Mouse (Mus musculus) lung, embryonic 15.5 days (tissue): ENCODE measurements at regions not wholly inside any gene's neighbourhood (a gene's known extent, or its start where the extent isn't known, plus 50 kb on each side); places are given as distances from the start of the nearest gene placed in this dataset.
A peak's percentile ranks its signal among the peaks of the same experiment; 100 is the strongest.

Experiments
- ATAC-seq: fragments of 200-750 bp; cut with Nextera tagmentation; 2 replicates; pipeline ENCODE4 v1.8.0; 2017; ENCODE audit warnings: moderate number of reproducible peaks, borderline replicate concordance; ENCODE audit not compliant: low FRiP score, low TSS enrichment; ENCODE audit errors: extremely low read depth
- H3K27ac ChIP-seq: fragments of 300-500 bp; sonication (generic); 2 replicates; pipeline ENCODE4 v1.5.1; 2015; ENCODE audit warnings: moderate library complexity, mild to moderate bottlenecking, inconsistent platforms
- H3K27me3 ChIP-seq: fragments of 300-500 bp; sonication (generic); 2 replicates; pipeline ENCODE4 v1.6.1; 2015; ENCODE audit warnings: inconsistent platforms
- H3K36me3 ChIP-seq: fragments of 300-500 bp; sonication (generic); 2 replicates; pipeline ENCODE4 v1.6.1; 2015; ENCODE audit warnings: inconsistent platforms
- H3K4me1 ChIP-seq: fragments of 300-500 bp; sonication (generic); 2 replicates; pipeline ENCODE4 v1.6.1; 2015; ENCODE audit warnings: inconsistent platforms
- H3K4me2 ChIP-seq: fragments of 300-500 bp; sonication (generic); 2 replicates; pipeline ENCODE4 v1.6.1; 2015; ENCODE audit warnings: inconsistent platforms, mild to moderate bottlenecking, moderate library complexity
- H3K4me3 ChIP-seq: fragments of 300-500 bp; sonication (generic); 2 replicates; pipeline ENCODE4 v1.5.1; 2015; ENCODE audit warnings: mild to moderate bottlenecking, inconsistent platforms
- H3K9ac ChIP-seq: fragments of 300-500 bp; sonication (generic); 2 replicates; pipeline ENCODE4 v1.6.1; 2015; ENCODE audit warnings: inconsistent platforms
- H3K9me3 ChIP-seq: fragments of 300-500 bp; sonication (generic); 2 replicates; pipeline ENCODE4 v1.6.1; 2016; ENCODE audit warnings: inconsistent platforms
- WGBS: fragments of 180-500 bp; shearing (Covaris S2); methylation state at CpG from one replicate; pipeline ENCODE4 v1.1.7; 2015; 5-methylcytosine and 5-hydroxymethylcytosine counted together

GRCm38 (mm10) chr4:83166867-83167814 lies 115.0 kb upstream of the Frem1 start:
- peak overlapping the region; percentile 74 for H3K27ac ChIP-seq
- peak; percentile 75 for ATAC-seq
- 32% methylated on average over 12 of the region's 12 CpGs for WGBS
- H3K27me3 ChIP-seq: no peaks in the 10 kb centered on the region
- no peak overlapping the region for H3K4me3 ChIP-seq
- H3K9ac ChIP-seq: no peak overlapping the region
- H3K9me3 ChIP-seq: no peaks in the 10 kb centered on the region
- H3K36me3 ChIP-seq: no peaks in the 10 kb centered on the region
- H3K4me2 ChIP-seq: no peak overlapping the region
- H3K4me1 ChIP-seq: peaks cover 21% of the 10 kb centered on the region

DNA sequence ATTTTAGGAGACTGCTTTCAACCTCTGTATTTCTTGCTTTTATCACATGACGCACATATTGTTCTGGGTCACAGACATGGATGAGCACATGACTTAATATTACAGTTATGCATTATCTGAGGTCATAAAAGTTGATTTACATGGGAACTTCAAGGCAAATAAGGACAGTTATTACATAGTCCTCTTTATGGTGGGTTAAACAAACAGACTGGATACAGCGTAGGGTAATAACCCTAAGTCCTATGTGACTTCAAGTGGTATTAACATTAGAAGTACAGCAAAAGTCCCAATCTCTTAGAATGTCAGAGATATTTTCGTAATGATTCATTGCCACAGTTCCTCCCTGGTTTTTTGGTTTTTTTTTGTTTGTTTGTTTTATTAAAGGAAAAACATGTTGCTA lies 94.6 kb upstream of the Frem1 start:
- Histone ChIP-seq H3K27me3 (no peaks in the 10 kb centered on the region), H3K4me3 (no peak overlapping the region), H3K4me1 (peaks cover 12% of the 10 kb centered on the region; the same call in 1 of the 2 replicates), H3K9ac (no peak overlapping the region), H3K36me3 (no peaks in the 10 kb centered on the region), H3K4me2 (no peak overlapping the region), H3K27ac (peak overlapping the region; percentile 87), H3K9me3 (no peaks in the 10 kb centered on the region)
- WGBS: 83% methylated on average over 3 of the region's 3 CpGs
- no peak for ATAC-seq

GRCm38 (mm10) chr4:83145738-83146217 lies 93.6 kb upstream of the Frem1 start:
- ATAC-seq: peak; percentile 93
- 7% methylated on average over 8 of the region's 8 CpGs for WGBS
- H3K27me3 ChIP-seq: no peaks in the 10 kb centered on the region
- no peaks in the 10 kb centered on the region for H3K9me3 ChIP-seq
- peak overlapping the region; percentile 20; the same call in 1 of the 2 replicates for H3K4me2 ChIP-seq
- H3K36me3 ChIP-seq: no peaks in the 10 kb centered on the region
- H3K4me1 ChIP-seq: peaks cover 12% of the 10 kb centered on the region; the same call in 1 of the 2 replicates
- H3K27ac ChIP-seq: peak overlapping the region; percentile 87
- H3K9ac ChIP-seq: no peak overlapping the region
- H3K4me3 ChIP-seq: no peak overlapping the region

DNA sequence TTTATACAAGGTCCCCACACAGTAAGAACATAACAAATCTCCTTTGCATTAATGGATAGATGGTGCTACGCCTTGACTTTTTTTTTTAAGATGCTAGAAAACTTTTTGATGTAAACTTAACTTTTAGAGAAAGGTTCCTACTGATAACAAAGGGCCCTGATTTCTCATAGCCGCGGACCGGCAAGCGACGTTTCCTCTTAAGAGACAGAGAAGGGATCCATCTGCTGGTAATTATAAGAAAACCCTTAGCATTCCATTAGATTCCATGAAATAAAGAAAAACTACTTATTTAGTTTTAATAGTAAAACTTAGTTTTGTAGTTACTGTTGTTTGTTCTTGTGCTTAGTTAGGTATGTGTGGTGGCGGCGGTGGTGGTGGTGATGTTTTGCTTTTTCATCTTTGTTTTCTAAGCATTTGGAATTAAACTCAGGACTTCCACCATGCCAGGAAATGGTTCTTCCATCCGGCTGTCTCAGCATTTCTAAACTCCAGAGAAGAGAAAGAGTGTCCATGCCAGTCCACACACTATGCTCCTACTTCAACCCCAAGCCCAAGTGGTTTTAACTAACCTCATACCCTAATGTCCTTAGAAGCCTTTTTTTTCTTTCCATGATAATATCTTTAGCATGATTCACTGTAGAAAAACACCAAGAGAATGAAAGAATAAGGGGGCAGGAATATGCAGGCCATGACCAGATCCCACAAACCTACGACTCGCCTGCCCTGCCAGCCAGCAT lies 92.8 kb upstream of the Frem1 start:
- no peak for ATAC-seq
- Histone ChIP-seq H3K9me3 (no peaks in the 10 kb centered on the region), H3K27ac (peak overlapping the region; percentile 87), H3K4me2 (peak overlapping the region; percentile 20; the same call in 1 of the 2 replicates), H3K27me3 (no peaks in the 10 kb centered on the region), H3K4me3 (no peak overlapping the region), H3K36me3 (no peaks in the 10 kb centered on the region), H3K4me1 (peaks cover 12% of the 10 kb centered on the region; the same call in 1 of the 2 replicates), H3K9ac (no peak overlapping the region)
- WGBS: 25% methylated on average over 11 of the region's 11 CpGs

- Histone ChIP-seq H3K27me3 (no peaks in the 10 kb centered on the region), H3K27ac (0 out of 2 replicates have a peak overlapping the region, but pooled peaks have one; percentile 12), H3K4me1 (peaks cover 12% of the 10 kb centered on the region; the same call in 1 of the 2 replicates), H3K9ac (no peak overlapping the region), H3K9me3 (no peaks in the 10 kb centered on the region), H3K36me3 (no peaks in the 10 kb centered on the region), H3K4me2 (no peak overlapping the region), H3K4me3 (no peak overlapping the region)
- ATAC-seq: no peak
- 48% methylated on average over 5 of the region's 5 CpGs for WGBS
These were observed 89.6 kb upstream of the Frem1 start for GRCm38 (mm10) chr4:83141736-83142135.

DNA sequence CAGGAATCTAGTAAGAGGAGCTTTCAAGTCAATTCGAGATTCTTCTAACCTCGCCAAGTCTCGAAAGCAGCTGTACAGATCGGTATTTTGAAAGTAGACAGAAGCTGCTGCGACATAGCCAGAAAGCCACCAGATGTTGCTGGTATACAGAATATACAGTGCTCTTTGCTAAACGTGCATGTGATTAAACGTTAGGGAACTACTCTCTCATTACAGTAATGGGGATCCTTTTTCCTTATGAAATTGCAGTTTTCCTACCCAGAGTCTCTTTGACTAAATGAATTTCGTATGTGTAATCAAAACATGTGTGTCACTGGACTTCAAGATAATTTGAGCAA lies 70.5 kb upstream of the Frem1 start:
- Histone ChIP-seq H3K4me2 (no peak overlapping the region), H3K4me3 (no peak overlapping the region), H3K9me3 (no peaks in the 10 kb centered on the region), H3K9ac (no peak overlapping the region), H3K36me3 (no peaks in the 10 kb centered on the region), H3K4me1 (no peaks in the 10 kb centered on the region), H3K27me3 (no peaks in the 10 kb centered on the region), H3K27ac (no peak overlapping the region)
- 65% methylated on average over 8 of the region's 8 CpGs for WGBS
- no peak for ATAC-seq

GRCm38 (mm10) chr4:83122003-83122667 lies 70.0 kb upstream of the Frem1 start:
- no peak overlapping the region for H3K9ac ChIP-seq
- no peak for ATAC-seq
- H3K4me1 ChIP-seq: no peaks in the 10 kb centered on the region
- H3K4me3 ChIP-seq: no peak overlapping the region
- 74% methylated on average over 6 of the region's 6 CpGs for WGBS
- H3K36me3 ChIP-seq: no peaks in the 10 kb centered on the region
- no peaks in the 10 kb centered on the region for H3K27me3 ChIP-seq
- no peaks in the 10 kb centered on the region for H3K9me3 ChIP-seq
- H3K4me2 ChIP-seq: no peak overlapping the region
- H3K27ac ChIP-seq: no peak overlapping the region

DNA sequence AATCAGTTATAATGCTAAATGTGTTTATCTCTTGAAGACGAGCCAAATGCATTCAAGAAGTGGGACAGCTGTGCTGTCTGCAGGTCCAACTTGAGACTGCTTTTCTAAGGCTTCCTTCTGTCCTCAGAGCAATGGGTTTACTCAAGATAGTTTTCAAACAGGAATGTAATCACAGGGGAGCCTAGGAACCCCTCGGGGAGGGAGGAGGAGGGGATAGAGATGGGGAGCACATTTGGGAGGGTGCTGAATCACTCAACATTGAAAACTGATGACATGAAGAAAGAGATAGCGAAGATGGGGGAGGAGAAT lies 56.5 kb upstream of the Frem1 start:
- peak; percentile 78 for ATAC-seq
- no peaks in the 10 kb centered on the region for H3K9me3 ChIP-seq
- WGBS: 48% methylated on average over 3 of the region's 3 CpGs
- H3K4me2 ChIP-seq: no peak overlapping the region
- H3K4me3 ChIP-seq: no peak overlapping the region
- no peaks in the 10 kb centered on the region for H3K27me3 ChIP-seq
- H3K4me1 ChIP-seq: peaks cover 15% of the 10 kb centered on the region
- H3K9ac ChIP-seq: no peak overlapping the region
- no peaks in the 10 kb centered on the region for H3K36me3 ChIP-seq
- H3K27ac ChIP-seq: peak overlapping the region; percentile 64

DNA sequence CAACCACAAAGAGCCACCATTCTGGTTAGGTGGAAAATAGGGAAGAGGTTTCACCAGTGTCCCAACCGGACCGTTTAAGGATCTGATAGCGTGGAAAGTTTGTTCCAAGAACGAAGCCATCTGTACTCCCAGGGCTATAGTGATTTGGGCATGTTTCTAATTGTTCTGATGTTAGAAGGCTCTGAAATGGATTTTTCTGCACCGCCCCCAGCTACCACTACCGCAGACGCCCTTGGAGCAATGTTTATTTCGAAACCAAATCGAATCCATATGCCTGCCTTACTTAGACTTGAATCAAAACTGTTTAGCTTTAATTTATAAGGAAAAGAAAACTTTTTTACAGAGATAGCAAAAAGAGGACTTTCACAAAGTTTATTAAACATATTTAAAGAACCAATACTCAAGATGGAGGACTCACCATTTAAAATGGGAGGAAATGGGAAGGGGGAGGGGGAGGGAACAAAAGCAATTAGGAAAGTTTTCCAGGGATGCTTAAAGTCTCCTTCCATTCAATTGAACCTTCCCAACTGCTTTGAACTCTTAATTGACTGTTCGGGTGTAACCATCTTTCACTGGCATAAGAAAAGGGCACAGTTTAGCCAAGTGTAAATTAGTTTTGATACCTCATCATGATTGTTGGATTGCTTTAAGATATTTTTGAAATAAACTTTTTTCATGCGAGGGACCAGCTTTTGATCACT lies 56.0 kb upstream of the Frem1 start:
- Histone ChIP-seq H3K4me3 (no peak overlapping the region), H3K4me2 (no peak overlapping the region), H3K9me3 (no peaks in the 10 kb centered on the region), H3K4me1 (peaks cover 15% of the 10 kb centered on the region), H3K27me3 (no peaks in the 10 kb centered on the region), H3K36me3 (no peaks in the 10 kb centered on the region), H3K27ac (peak overlapping the region; percentile 72), H3K9ac (no peak overlapping the region)
- peak; percentile 74 for ATAC-seq
- 55% methylated on average over 11 of the region's 11 CpGs for WGBS

DNA sequence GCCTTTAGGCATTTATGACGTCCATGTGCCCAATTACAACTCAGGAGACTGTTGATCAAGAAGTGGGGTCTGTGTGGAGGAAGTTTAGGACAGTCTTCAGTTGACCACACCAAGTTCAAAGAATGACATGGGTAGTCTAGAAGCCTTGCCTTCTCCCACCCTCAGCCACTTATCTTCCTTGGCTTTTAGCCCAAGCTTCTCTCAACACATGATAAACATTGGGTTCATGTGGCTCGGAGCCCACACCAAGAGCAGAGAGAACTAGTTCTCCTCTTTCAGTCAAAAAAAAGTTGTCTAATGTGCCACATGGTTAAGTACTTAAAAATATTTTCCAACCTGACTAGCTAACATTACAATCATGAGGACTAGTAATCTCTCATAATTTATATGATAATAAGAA lies 55.0 kb upstream of the Frem1 start:
- ATAC-seq: 0 out of 2 replicates have a peak, but pooled peaks have one; percentile 33
- Histone ChIP-seq H3K4me3 (no peak overlapping the region), H3K4me1 (peaks cover 19% of the 10 kb centered on the region), H3K4me2 (no peak overlapping the region), H3K9me3 (no peaks in the 10 kb centered on the region), H3K27ac (peak overlapping the region; percentile 72), H3K9ac (no peak overlapping the region), H3K36me3 (no peaks in the 10 kb centered on the region), H3K27me3 (no peaks in the 10 kb centered on the region)
- WGBS: 29% methylated on average over 2 of the region's 2 CpGs

DNA sequence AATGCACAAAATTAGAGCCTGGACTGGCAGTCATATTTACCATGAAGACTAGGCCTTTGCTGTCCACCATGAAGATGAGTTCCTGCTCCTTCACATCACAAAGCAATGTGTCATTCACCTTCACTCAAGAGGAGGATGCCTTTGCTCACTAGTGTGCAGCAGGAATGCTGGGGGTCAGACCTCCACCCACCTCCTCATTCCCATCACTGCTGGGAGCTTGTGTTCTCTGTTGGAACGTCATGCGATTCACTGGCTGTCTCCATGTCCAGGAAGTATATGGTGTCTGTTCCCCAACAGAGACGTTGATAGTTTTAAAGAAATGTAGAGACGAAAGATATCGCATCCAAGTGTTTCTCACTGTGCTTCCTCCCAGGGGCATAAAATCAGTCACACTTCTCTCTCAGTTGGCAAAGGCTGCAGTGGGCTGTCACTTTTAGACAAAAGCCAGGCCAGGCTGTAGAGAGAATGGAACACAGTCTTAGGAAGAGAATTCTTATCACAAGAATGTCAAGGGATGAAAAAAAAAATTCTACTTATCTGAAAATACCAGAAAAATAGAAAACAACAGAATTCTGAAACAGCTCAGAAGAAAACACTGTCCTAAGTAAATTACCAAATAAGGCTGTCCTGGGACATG lies 52.0 kb upstream of the Frem1 start:
- H3K36me3 ChIP-seq: no peaks in the 10 kb centered on the region
- no peak overlapping the region for H3K9ac ChIP-seq
- peak; percentile 49; the same call in 1 of the 2 replicates for ATAC-seq
- H3K9me3 ChIP-seq: no peaks in the 10 kb centered on the region
- H3K4me1 ChIP-seq: peaks cover 25% of the 10 kb centered on the region
- H3K4me3 ChIP-seq: no peak overlapping the region
- no peak overlapping the region for H3K4me2 ChIP-seq
- H3K27me3 ChIP-seq: no peaks in the 10 kb centered on the region
- WGBS: 38% methylated on average over 5 of the region's 5 CpGs
- peak overlapping the region; percentile 72 for H3K27ac ChIP-seq
